Mouse (Mus musculus) hindlimb bud, embryonic 11.5 days (tissue): ENCODE data around the gene Ranbp3l.

Experiments used
- DNase-seq: peaks from one replicate; pipeline ENCODE4 v3.0.0-alpha.2; 2012; ENCODE audit warnings: low read depth, low spot score; ENCODE audit errors: extremely low spot score

Gene Ranbp3l

DNA sequence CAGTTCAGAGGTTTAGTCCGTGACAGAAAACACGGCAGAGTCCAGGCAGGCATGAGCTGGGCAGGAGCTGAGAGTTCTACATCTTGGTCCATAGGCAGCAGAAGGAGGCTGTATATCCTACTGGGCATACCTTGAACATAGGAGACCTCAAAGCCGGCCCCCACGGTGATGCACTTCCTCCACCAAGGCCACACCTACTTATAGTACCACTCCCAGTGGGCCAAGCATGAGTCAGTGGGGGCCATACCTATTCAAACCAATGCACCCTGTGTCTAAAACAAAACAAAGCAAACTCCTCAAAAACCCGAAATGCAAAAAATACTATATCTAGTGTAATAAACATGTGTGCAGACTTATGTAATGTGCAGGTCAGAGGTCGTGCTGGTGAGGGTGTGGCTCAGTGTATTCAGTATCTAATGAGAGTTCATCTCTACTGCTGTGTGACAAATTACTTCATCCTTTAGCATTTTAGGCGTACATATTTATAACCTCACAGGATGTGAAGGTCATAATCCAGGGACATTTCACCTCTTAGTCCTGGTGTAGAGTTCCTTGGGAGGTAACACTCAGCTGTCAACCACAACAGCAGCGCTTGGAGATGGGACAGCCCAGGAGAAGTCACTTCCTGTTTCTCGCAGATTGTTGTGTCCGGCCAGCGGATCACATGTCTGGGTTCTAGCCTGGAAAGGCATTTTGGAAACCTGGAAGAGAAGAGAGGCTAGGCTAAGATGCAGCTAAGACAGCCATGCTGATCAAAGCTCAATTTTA lies 126.0 kb downstream of the Ranbp3l start:
- no peak for DNase-seq

DNA sequence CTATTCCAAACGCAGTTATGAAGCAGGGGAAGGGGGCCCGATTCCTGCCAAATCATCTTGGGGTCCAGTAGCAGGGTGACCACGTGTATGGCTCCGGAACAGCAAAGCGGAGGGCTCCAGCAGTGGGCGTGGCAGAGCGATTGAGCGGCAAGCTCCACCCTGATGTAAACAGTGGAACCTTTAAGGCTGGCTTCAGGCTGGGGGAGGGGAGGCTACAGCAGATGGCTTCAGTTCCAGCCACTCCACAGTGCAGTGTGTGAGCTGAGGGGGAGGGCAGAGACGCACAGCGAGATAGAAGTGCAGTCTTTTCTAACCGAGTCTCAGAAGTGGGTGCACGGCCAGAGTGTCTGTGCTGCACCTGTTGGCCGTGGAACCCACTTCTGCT lies 126.6 kb downstream of the Ranbp3l start:
- no peak for DNase-seq

DNA sequence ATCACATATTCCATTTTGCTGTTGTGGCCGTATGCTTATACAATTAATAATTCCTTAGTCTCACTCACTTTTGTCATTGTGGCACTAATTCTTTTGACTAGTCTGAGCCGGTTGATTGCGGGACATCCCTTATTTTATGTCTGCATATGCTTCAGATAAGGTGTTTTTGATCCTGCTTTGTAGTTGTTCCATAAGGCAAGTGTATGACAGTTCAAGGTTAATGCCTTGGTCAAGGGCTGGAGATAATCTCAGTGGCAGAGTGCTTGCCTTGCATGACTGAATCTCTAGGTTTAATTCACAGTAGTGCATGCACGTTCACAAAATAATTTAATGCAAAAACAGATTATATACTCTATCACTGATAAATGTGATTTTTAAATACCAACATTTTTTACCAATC lies 129.1 kb downstream of the Ranbp3l start:
- DNase-seq = no peak

DNA sequence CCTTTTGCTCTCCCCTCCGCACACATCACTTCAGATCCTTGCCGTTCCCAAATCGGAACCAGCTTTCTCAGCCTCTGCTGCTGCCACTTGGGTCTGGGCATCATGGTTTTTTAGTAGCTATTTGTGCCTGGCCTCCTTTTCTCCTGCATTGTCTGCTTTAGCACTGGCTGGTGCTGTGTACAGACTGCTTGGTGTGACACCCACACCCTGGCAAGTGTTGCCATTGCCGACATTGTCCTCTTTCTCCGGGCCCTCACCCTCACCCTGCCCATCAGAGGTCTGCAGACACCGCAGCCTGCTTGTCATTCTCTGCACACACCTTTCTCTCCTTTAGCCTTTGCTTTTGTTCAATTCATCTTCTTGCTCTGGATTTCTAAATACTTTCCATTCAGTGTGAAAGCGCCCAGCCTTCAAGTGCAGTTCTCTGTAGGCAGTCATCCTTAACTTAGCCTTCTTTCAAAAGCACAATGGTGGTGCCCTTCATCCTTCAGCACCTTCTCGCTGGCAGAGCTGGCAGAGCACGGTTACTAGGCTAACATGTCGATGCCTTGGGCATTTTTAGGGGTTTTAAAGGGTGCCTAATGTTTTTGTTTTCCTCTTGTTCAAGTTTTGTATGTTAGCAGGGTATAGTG lies 132.8 kb downstream of the Ranbp3l start:
- DNase-seq = no peak

DNA sequence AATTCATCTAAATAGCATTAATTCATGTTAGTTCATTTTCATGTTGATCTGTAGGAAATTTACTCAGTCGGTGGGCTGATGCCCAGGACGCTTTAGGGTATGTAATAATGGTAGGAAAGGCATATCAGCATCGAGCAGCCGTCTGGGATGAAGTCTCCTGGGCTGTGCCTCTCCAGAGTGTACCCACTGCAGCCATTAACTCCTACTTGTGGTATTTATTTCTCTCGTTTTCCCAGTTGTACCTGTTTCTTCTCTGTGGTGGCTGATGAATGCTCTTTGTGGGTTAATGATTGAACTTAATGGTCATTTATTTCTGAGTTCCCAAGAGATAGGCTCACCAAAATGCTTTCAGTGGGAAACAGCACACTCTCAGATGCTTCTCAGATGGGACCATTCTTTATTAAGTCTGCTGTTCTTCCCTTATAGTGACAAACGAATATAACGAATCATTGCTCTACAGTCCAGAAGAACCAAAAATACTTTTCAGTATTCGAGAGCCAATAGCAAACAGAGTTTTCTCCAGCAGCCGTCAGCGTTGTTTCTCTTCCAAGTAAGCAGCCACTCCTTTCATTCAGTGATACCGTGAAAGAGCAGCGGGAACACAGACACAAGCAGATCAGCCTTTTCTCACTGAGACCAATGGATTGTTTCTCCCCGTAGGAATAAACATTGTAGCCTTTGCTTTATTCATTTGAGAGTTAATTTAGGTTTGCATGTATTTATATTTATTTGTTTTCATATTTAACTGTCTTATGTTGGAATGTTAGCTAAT lies 138.7 kb downstream of the Ranbp3l start:
- no peak for DNase-seq

- DNase-seq = no peak
Measured at GRCm38 (mm10) chr15:9110526-9111347, 143.0 kb downstream of the Ranbp3l start.

- DNase-seq = no peak
Measured at GRCm38 (mm10) chr15:9111648-9112047, 143.9 kb downstream of the Ranbp3l start.

- DNase-seq = no peak
Measured at GRCm38 (mm10) chr15:9113556-9113955, 145.8 kb downstream of the Ranbp3l start.

DNA sequence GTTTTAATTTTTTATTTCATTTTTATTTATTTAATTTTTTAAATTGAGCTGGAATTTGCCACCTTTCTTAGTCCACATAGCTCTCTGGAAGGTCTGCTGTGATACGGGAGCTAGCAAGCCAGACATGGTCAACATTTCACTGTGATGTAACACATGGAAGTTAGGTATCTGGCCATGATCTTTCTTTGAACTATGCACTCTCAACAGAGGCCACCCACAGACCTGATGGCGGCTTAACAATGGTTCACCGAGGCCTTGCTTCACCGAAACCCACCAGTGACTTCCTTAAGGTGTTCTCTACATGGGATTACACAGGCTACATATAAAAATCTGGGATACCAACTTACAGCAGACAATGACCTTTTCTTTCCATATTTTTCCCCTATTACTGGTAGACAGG lies 146.4 kb downstream of the Ranbp3l start:
- no peak for DNase-seq

DNA sequence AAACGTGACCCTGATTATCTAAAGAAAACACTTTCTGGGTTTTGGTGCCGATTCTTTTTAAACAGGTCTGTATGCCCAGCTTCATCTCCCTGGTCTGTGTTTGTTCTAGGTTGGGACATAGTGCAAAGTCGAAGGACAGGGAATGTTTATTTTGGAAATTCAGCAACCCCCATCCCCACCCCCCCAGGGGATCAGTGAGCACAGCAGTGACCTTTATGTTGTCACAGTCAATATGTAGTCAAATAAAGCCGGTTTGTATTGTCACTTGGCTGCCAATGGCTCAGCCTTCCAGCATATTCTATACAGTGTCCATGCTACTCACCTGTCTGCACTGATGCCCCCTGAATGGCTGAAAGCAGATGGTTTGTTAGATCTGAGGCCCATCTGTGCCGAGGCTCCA lies 146.8 kb downstream of the Ranbp3l start:
- no peak for DNase-seq
